Mouse (Mus musculus) gastrocnemius, postnatal 10 days (tissue): ENCODE results near the gene Tmem183a. TPM values are rescaled to one million over a fixed set of nuclear protein-coding genes. Genes with fewer than 3 reads are reported as not detected.

Experiments
- DNase-seq: peaks from one replicate; pipeline ENCODE4 v3.0.0; 2021; ENCODE audit warnings: mixed read lengths
- total RNA-seq, 2 experiments: library from RNA; stranded (reverse); gene quantifications; 2 replicates each; pipeline ENCODE4 v1.2.3; 2021

The Tmem183a gene
- total RNA-seq, 2 experiments from 2014 or later = 17.2 to 18.5 TPM

GRCm38 (mm10) chr1:134344005-134344950, 17.5 kb downstream of the Tmem183a start:
- peak; percentile 80 for DNase-seq

GRCm38 (mm10) chr1:134343567-134343966, 18.2 kb downstream of the Tmem183a start:
- no peak for DNase-seq

- no peak for DNase-seq
Measured at GRCm38 (mm10) chr1:134342781-134343310, 18.9 kb downstream of the Tmem183a start.

GRCm38 (mm10) chr1:134342278-134342664, 19.5 kb downstream of the Tmem183a start:
- DNase-seq = no peak

- DNase-seq = no peak
Measured at GRCm38 (mm10) chr1:134341641-134342277, 20.0 kb downstream of the Tmem183a start.

GRCm38 (mm10) chr1:134339757-134340619, 21.8 kb downstream of the Tmem183a start:
- DNase-seq = no peak

- DNase-seq = no peak
Measured at GRCm38 (mm10) chr1:134339162-134339561, 22.6 kb downstream of the Tmem183a start.

- DNase-seq = peak; percentile 28
Measured at GRCm38 (mm10) chr1:134336958-134337710, 24.6 kb downstream of the Tmem183a start.

- peak; percentile 8 for DNase-seq
Measured at GRCm38 (mm10) chr1:134335924-134336810, 25.6 kb downstream of the Tmem183a start.

- DNase-seq = no peak
Measured at GRCm38 (mm10) chr1:134335211-134335923, 26.4 kb downstream of the Tmem183a start.

- DNase-seq = no peak
Measured at GRCm38 (mm10) chr1:134334111-134334827, 27.5 kb downstream of the Tmem183a start.

GRCm38 (mm10) chr1:134333371-134334110, 28.2 kb downstream of the Tmem183a start:
- DNase-seq = peak; percentile 11

GRCm38 (mm10) chr1:134332770-134333271, 29.0 kb downstream of the Tmem183a start, which contains the start of gene Ppfia4:
TSS of gene Ppfia4 (minus strand) at chr1:134332928.
- peak; percentile 73 for DNase-seq

GRCm38 (mm10) chr1:134331879-134332635, 29.7 kb downstream of the Tmem183a start:
- DNase-seq = peak; percentile 88

- DNase-seq = no peak
Measured at GRCm38 (mm10) chr1:134326841-134327346, 34.9 kb downstream of the Tmem183a start.

GRCm38 (mm10) chr1:134322591-134322990, 39.2 kb downstream of the Tmem183a start:
- peak; percentile 57 for DNase-seq
